Mouse (Mus musculus) thymus, adult 2 months (tissue): ENCODE results near the gene Gm49510.

Source experiments
- CTCF ChIP-seq: fragments of 200-500 bp; IDR thresholded peaks from 2 replicates; pipeline ENCODE4 v1.5.1; 2012; ENCODE audit warnings: mild to moderate bottlenecking, control low read depth, low read length, moderate library complexity, borderline replicate concordance; ENCODE audit not compliant: control insufficient read depth, poor library complexity, insufficient read depth; ENCODE audit errors: extremely low read depth
- POLR2A ChIP-seq: fragments of 200-500 bp; IDR thresholded peaks from 2 replicates; pipeline ENCODE4 v1.6.1; 2012; ENCODE audit warnings: mild to moderate bottlenecking, low read length, control low read depth, moderate library complexity; ENCODE audit not compliant: control insufficient read depth, poor library complexity, insufficient read depth; ENCODE audit errors: extremely low read depth

GRCm38 (mm10) chr15:78900585-78901421, 1.3 kb downstream of the Gm49510 start:
- TF ChIP-seq POLR2A (no peak), CTCF (no peak)
